Mouse (Mus musculus): ENCODE measurements at regions not wholly inside any gene's neighbourhood (a gene's known extent, or its start where the extent isn't known, plus 50 kb on each side); places are given as distances from the start of the nearest gene placed in this dataset.

- TF ChIP-seq POLR2A (IDR thresholded peaks at IDR 0.05; ENCODE audit: borderline replicate concordance, low read depth, low read length) (no peak), CTCF (IDR thresholded peaks at IDR 0.05; ENCODE audit: low read depth, low read length) (no peak)
Observed at GRCm38 (mm10) chr8:11915721-11916120, 75.4 kb downstream of the Tex29 start.
